Mouse (Mus musculus) urinary bladder, postnatal 36 days (tissue): ENCODE results near the gene Camta1.

Experiments
- DNase-seq, 2 experiments: peaks; one replicate each; pipeline ENCODE4 v3.0.0; 2022; ENCODE audit warnings: low spot score in 2 of 2, mixed read lengths in 1 of 2

Gene Camta1

DNA sequence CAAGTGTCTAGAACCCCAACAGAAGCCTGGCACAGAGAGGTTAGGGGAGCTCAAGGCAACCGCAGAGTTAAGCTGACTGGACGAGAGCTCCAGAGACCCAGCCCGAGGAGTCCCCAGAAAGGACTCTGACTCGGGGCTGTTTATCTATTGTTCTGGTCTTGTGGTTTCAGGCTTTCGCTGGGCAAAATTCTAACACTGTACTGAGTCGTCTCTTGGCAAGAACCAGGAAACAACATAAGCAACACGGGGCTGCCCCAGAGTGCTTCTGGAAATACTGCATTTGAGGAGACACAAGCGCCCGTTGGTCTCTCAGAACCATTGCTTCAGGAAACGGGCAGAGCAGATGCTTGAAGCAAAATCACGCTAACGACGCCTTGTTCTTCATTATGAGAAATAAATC is 860.3 kb downstream of the Camta1 start:
- DNase-seq: no peak

DNA sequence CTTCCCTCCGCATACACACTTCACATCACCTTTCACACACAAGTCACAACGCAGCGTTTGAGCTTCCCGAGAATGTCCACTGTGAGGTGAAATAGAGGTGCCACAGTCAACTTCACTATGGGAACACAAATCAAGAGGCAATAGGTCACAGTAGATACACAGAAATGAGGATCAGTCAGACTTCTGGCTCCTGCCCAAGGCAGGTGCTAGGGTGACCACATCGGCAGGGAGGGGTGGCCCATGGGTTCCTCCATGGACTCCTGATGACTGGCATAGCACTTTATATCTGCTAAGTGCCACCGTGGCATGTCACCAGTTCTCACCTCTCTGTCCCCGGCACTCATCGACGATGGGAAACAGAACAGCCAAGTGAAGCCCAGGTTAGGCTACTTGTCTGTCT is 863.0 kb downstream of the Camta1 start:
- no peak for DNase-seq

DNA sequence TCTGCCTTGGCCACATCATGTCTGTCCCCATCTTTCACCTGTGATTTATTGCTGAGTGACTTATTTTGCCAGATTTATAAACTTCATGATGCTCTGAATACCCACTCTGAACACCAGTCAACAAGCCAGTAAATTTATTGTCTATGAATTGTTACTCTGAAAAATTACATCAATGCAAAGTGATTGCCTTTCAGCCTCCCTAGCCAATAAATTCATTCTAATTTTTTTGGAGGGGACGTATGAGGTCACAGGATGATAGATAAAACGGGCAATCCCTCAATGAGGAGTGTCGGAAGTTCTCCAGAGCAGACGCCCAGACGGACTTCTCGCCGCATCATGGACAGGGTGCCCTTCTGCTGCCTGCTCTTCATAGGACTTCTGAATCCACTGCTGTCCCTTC is 864.9 kb downstream of the Camta1 start, which contains the start of gene Uts2:
Uts2 (plus strand) TSS at position 301 of the 400 bp plus-strand sequence.
- DNase-seq: no peak

DNA sequence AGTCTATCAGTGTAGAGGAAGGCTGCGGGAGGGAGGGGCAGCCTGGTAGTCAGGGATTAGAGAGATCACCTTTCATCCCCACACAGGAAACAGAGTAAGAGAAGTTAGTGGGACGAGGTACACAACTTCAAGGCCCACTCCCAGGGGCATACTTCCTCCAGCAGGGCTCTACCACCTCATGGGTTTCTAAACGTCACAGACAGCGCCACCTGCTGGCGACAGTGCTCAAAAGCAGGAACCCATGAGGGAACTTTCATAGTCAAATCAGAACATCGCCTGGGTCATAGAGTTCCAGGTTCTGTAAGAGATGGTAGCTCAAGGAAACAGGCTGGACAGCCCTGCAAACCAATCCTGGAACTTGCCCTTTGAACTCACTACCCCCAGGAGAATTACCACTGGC is 871.5 kb downstream of the Camta1 start:
- DNase-seq: no peak

DNA sequence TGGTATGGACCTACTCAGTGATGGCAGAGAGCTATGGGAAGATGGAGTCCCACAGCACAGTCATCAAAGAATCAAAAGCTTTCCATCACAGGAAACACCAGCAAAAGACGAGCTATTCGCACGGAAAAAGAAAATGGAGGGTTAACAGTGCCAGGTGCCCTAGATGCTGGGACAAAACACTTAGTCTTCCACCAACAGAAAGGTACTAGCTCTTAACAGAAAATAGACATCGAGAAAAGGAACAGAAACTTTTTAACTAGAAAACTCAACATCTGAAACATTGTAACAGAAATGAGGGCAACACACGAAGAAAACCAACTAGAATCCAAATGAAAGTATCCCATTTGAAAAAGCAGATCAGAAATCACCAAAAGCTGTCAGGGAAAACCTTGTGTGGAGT is 881.5 kb downstream of the Camta1 start:
- no peak for DNase-seq

DNA sequence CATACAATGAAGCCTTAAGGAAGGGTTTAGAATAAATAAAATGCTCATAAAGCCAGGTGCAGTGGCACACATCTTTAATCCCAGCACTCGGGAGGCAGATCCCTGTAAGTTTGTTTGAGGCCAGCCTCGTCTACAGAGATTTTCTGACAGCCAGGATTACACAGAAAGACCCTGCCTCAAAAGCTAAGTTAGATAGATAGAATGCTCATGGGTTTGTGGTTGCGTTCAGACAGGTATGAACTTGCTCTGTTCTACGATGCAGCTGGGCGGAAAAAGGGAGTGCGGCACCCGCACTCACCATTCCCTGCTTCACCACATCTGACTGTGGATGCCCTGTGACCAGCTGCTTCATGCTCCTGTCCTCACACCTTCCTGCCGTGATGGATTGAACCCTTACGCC is 882.2 kb downstream of the Camta1 start:
- DNase-seq: no peak

DNA sequence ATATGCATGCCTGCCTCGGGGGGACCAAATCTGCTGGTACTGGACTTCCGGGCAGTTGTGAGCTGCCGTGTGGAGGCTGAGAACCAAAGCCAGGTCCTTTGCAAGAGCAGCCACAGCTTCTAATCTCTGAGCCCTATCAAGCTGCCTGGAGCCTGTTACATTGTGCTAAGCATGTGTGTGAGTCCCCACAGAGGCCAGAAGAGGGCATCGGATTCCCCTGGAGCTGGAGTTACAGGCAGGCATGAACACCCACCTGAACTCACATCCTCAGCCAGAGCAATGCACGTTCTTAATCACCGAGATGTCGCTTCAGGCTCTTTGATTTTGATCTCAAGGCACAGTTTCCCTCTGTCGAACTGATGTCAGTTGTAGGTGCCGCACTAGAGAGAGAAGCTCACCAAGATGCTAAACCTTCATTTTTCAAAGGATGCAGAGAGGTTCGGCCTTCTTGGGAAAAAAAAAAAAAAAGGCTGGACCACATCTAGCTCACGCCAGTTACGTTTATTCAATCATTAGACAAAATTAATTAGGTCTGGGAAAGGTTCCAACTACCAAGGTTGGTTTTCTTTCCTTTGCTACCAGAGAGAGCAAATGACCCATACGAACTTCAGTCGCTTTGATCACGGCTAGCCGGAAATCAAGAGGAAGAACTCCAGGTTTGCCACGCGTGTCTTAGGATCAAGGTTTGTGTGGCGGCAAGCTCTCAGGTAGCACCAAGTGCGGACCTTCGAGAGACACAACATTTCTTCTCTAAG is 883.3 kb downstream of the Camta1 start:
- no peak for DNase-seq

DNA sequence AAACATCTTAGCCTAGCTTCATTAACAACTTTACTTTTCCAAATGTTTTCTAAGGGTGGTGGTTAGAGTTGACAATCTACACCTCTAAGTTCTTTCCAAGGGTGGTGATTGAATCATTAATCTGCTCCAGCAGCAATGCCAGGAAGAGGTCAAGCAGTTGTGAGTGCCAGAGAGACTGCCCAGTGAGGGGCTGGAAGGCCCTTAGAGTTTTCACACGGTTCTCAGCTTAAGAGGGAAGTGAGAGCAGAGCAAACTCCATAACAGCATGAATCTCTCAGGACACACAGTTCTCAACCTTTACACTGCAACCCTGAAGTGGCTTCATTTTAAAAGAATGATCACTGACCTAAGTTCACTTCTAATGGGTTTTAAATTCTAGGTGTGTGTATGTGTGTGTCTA is 886.5 kb downstream of the Camta1 start:
- no peak for DNase-seq

DNA sequence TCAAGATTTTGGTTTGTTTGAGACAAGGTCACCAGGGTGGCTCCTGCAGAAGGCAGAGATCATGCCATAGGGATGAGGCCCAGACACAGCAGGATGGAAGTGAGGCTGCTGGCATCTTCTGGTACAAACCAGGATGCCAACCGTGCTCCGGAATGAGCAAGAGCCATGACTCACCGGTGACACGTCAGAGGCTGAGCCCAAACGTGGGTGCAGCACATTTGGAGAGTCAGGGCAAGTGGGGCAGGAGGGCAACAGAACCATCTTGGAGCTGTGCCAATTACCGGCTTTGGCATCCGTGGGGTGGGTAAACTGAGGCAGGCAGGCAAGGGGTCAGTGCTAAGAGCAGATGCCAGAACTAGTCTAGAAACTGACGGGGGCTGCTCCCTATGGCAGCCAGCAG is 888.4 kb downstream of the Camta1 start:
- no peak for DNase-seq

DNA sequence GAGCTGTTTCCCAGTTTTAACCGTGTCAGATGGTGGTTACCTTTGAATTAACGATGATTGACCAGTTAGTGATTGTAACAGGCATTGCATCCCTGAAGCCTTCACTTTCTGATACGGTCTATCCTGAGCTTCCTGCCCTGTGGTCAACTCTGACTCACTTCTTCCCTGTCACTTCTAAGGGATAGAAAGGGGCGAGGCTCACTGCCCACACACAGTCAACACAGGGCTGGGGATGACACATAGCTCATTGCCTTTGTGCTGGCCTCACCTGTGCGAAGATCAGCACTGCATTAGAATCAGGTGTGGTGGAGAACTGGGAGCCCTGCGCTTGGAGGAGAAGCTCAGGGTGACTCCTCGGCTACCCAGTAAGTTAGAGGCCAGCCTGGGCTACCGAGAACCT is 892.7 kb downstream of the Camta1 start:
- no peak for DNase-seq

DNA sequence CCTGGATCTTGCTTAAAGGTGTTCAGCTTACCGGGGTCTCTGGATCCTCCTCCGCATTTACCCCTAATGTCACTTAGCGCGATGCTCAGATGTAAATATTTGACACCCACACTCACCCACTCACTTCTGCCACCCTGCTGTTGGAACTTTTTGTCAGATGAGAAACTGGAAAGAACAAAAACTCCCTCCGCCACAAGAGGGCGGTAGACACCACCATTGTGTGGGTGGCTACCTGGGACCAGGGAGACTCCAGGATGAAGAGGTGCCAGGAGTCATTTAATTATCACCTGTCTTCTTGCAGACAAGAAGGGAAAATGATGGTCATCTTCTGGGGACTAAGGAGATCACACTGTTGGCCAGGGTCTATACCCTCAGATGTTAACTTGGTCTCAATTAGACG is 895.1 kb downstream of the Camta1 start:
- peak; percentile 55 for DNase-seq

DNA sequence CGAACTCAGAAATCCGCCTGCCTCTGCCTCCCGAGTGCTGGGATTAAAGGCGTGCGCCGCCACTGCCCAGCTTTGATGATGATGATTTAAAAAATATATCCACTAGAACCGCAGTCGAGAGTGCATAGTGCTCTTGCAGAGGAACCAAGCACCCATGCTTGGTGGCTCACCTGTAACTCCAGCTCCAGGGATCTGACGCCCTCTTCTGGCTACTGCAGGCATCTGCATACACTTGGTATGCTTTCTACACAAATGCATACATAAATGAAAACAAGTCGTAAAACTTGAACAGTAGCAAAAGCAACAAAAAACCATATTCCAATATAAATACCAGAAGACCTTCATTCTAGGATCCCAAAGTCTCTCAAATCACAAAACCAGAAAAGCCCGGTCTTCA is 896.1 kb downstream of the Camta1 start:
- DNase-seq: no peak

DNA sequence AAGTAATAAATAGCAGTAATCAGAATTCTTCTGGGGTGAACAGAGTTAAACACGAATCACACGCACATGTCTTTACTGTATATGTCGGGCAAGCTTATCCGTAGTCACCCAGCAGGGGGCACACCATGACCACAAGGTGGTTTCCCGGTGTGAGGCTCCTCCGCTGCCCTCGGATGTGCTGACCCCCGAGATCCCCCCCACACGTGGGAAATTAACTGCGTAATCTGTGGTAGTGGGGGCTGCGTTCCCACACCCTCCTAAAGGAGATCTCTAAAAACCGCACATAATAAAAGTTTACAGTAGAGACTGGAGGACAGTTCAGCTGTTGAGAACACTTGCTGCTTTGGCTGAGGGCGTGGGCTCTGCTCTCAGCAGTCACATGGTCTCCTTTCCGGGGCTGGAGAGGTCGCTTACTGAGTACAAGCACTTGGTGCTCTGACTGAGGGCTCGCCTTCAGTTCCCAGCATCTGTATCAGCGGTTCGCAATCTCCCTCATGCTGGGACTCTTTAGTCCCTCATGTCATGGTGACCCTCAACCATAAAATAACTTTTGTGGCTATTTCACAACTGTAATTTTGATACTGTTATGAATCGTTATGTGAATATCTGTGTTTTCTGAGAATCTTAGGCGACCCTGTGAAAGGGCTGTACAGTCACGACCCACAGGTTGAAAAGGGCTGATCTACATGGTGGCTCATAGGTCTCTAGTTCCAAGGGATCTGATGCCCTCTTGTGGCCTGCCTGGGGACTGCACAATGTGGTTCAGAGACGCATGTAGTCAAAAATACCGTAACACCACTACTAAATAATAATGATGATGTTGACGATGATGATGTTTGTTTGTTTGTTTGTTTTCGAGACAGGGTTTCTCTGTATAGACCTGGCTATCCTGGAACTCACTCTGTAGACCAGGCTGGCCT is 896.8 kb downstream of the Camta1 start:
- peak; percentile 80 to 87 for DNase-seq

DNA sequence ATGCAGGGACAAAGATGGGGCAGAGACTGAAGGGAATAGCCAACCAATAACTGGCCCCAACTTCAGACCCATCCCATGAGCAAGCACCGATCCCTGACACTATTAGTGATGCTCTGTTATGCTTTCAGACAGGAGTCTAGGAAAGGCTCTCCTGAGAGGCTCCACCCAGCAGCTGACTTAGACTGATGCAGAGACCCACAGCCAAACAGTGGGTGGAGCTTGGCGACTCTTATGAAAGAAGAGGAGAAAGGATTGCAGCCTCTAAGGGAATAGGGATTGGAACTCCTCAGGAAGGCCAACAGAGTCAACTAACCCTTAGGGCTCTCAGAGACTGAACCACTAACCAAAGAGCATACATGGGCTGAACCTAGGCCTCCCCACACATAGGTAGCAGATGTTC is 898.0 kb downstream of the Camta1 start:
- DNase-seq: no peak

DNA sequence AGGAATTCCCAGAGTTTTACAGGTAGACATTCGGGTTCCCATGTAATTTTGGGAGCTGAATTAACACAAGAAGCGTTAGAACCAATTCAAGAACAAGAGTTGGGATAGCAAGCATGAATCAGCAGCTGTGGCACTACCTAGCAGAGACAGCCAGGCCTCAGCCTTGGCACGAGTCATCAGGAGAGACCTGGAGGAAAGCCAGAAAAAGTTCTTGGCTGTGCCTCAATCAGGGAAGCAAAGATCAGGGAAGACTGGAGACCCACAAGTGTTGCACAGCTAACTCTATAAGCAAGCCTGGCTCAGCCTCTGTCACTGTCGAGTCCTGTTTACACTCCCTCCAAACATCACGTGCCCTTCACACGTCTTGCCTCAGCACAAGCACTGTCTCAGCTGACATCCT is 899.4 kb downstream of the Camta1 start:
- no peak for DNase-seq

DNA sequence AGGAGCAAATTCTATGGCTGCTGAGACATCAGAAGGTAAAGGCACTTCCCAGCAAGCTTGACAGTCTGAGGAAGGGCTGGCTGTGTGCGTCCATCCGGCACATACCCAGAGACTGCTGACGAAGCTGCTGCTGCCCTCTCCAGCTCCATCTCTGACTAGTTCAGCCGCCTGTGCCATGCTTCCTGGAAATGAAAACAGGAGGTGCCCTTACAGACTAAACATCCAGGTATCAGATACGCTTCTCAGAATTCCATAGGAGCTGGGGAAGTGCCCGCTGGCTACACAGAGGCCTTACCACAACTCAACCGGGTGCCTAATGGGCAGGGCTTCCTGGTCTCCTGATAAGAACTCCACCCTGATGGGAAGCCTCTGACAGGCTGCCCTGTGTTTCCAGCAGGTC is 903.1 kb downstream of the Camta1 start:
- no peak for DNase-seq

DNA sequence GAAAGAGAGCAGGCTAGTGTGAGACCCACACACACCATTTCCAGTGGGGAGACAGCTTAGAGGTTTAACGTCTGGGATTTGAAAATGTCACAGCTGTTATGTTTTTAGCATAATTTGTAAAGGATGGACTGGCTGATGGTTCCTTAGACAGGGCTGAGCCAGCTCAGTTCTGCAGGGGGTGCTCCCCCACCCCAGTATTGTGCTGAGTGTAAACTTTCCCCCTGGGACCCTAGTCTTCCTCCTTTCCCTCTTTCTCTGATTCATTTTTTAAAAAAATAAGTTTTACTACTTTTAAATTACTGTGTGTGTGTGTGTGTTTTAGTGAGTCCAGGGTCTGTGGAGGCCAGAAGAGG is 904.6 kb downstream of the Camta1 start:
- no peak for DNase-seq

DNA sequence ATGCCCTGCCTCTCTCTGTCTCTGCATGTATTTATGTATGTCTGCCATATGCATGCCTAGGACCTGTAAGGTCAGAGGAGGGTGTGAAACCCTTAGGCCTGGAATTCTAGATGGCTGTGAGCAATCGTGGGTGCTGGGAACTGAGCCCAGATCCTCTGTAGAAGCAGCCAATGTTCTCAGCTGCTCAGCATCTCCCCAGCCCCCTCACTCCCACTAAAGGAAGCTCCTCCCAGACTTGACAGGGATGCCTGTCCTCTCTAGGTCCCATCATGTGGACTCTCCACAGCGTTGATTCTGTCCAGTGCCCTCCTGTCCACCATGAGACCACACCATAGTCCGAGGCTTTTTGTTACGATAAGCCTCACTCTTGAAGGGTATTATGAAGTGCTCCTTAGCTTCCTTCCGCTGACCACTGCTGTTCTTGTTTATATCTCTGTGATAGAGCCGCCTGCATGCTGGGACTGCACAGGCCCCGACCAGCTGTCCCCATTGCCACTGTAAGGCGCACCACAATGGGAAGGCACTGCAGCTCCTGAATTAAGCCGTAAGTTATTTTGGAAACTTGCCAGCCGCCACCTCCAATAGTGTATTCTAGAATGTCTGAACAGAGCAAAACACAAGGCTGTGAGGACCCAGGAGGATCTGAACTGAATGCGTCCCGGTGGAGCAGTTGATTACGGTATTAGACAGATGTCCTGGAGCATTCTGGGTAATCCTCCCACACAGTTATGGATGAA is 905.1 kb downstream of the Camta1 start:
- no peak for DNase-seq

DNA sequence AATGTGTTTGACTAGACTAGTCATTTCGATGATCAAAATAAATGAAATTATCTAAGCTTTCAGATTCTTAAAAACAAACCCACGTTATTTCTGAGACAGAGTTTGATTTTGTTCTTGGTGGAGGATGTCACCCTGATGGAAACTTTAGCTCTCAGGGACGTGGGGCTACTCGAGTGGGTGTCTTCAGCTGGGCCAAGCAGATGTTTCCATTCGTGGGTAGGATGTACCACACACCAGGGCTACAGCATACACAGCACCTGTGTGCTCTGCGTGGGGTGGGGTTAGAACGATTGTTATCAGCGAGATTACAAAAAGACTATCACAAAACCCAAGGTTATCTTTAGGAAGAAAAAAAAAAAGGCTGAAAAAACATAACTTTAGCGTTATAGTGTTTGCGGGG is 910.7 kb downstream of the Camta1 start:
- no peak for DNase-seq

DNA sequence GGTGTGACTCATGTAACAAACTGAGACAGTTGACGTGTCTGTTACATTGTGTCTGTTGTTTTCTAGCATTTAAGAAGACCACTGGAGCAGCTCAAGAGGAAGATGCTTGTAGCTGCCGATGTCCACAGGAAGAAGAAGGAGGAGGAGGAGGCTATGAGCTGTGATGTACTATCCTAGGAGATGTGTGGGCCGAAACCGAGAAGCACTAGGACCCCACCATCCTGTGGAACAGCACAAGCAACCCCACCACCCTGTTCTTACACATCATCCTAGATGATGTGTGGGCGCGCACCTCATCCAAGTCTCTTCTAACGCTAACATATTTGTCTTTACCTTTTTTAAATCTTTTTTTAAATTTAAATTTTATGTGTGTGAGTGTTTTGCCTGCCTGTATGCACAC is 917.0 kb downstream of the Camta1 start:
- DNase-seq: no peak

DNA sequence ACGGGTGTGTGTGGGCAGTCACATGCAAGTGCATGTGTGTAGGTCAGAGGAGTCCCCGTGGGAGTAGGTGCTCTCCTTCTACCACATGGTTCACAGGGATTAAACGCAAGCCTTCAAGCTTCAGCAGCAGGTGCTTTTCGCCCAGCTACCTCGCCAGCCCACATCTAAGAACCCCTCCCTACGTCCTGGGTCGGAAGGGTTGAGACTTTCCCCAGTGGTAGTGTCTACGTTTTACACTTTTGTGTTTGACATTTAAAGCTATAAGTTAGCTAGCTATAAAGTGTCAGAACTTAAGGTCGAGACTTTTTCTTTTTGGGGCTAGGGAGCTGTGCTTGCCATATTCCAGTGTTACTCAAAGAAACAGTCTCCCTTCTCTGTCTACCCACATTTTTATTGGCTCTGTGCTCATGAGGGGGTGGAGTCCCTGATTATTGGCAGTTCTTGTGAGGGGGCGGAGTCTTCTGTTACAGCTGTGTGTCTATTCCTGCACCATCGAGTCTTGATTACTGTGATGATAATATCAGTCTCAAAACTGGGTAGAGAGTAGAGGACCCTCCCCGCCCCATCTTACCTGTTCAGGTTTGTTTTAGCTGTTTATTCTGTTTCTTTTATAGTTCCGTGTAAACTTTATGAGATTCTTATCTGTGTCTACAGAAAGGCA is 921.6 kb downstream of the Camta1 start:
- DNase-seq: no peak

DNA sequence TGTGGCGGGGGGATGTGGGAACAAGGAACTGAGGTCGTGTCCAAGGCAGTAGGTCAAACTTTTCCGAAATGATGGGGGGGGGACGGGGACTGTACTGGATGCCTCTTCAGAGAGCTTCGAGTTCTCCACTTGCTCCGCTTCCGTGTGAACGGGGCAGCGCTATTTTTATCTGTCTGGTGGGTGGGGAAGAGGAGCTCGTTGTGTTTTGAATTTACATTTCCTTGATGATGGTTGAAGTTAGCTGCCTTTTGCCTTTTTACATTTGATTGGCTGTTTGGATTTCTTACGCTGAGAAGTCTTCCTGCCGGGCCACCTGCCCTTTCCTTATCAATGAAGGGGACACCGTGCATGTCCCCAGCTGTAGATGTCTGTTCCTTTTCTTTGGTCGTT is 923.6 kb downstream of the Camta1 start:
- no peak for DNase-seq
